Mouse (Mus musculus) thymus, adult 2 months (tissue): ENCODE measurements around the gene Rbl2. TPM values are rescaled to one million over a fixed set of nuclear protein-coding genes. Genes with fewer than 3 reads are reported as not detected.

Experiments
- DNase-seq: peaks from one replicate; pipeline ENCODE4 v3.0.0; 2021
- H3K27ac ChIP-seq: fragments of 200-500 bp; 2 replicates; pipeline ENCODE4 v1.5.1; 2012; ENCODE audit warnings: low read length, control low read depth; ENCODE audit not compliant: control insufficient read depth, insufficient read depth
- H3K27me3 ChIP-seq: fragments of 200-500 bp; 2 replicates; pipeline ENCODE4 v1.6.1; 2012; ENCODE audit warnings: mild to moderate bottlenecking, low read length, moderate library complexity, mixed read lengths; ENCODE audit not compliant: control insufficient read depth, insufficient read depth
- H3K36me3 ChIP-seq: fragments of 200-500 bp; 2 replicates; pipeline ENCODE4 v1.6.1; 2012; ENCODE audit warnings: mild to moderate bottlenecking, low read length, moderate library complexity; ENCODE audit not compliant: control insufficient read depth, insufficient read depth
- H3K4me1 ChIP-seq: fragments of 200-500 bp; replicated peaks from 2 replicates; pipeline ENCODE4 v1.6.1; 2012; ENCODE audit warnings: low read length; ENCODE audit not compliant: control insufficient read depth, insufficient read depth
- H3K4me3 ChIP-seq: fragments of 200-500 bp; 2 replicates; pipeline ENCODE4 v1.5.1; 2012; ENCODE audit warnings: mild to moderate bottlenecking, low read length, control low read depth, moderate library complexity; ENCODE audit not compliant: control insufficient read depth, insufficient read depth
- CTCF ChIP-seq: fragments of 200-500 bp; IDR thresholded peaks from 2 replicates; pipeline ENCODE4 v1.5.1; 2012; ENCODE audit warnings: mild to moderate bottlenecking, control low read depth, low read length, moderate library complexity, borderline replicate concordance; ENCODE audit not compliant: control insufficient read depth, poor library complexity, insufficient read depth; ENCODE audit errors: extremely low read depth
- POLR2A ChIP-seq: fragments of 200-500 bp; IDR thresholded peaks from 2 replicates; pipeline ENCODE4 v1.6.1; 2012; ENCODE audit warnings: mild to moderate bottlenecking, low read length, control low read depth, moderate library complexity; ENCODE audit not compliant: control insufficient read depth, poor library complexity, insufficient read depth; ENCODE audit errors: extremely low read depth
- WGBS: fragments of 180-500 bp; shearing (Covaris S2); methylation state at CpG from one replicate; pipeline ENCODE4 v1.1.7; 2018; 5-methylcytosine and 5-hydroxymethylcytosine counted together
- polyA plus RNA-seq: library from polyadenylated mRNA; depleted of rRNA; stranded (reverse); fragments of >200 nt; gene quantifications from 2 replicates; pipeline ENCODE4 v1.2.3, GENCODE M21; 2012

Rbl2 gene
- polyA plus RNA-seq, 1 experiment = 51.6 TPM

- DNase-seq = no peak
- no peak for TF ChIP-seq CTCF
- TF ChIP-seq POLR2A = no peak
- H3K4me1 ChIP-seq = 0 out of 2 replicates have a peak, but pooled peaks cover under 1% of the 10 kb centered on the region
- 83% methylated on average over 3 of the region's 3 CpGs for WGBS
- H3K27ac ChIP-seq = no peak overlapping the region
- H3K27me3 ChIP-seq = no peaks in the 10 kb centered on the region
- no peaks in the 10 kb centered on the region for H3K36me3 ChIP-seq
- H3K4me3 ChIP-seq = no peak overlapping the region
Observed at GRCm38 (mm10) chr8:91153831-91154230, 84.0 kb downstream of the Rbl2 start.

GRCm38 (mm10) chr8:91154564-91154963 is 84.7 kb downstream of the Rbl2 start:
- WGBS = 73% methylated on average over 6 of the region's 6 CpGs
- no peak overlapping the region for H3K4me3 ChIP-seq
- no peak for DNase-seq
- H3K27ac ChIP-seq = no peak overlapping the region
- TF ChIP-seq CTCF (peak; percentile 31; the same call in 1 of the 2 replicates), POLR2A (no peak)
- H3K36me3 ChIP-seq = no peaks in the 10 kb centered on the region
- H3K27me3 ChIP-seq = no peaks in the 10 kb centered on the region
- peaks cover 7% of the 10 kb centered on the region for H3K4me1 ChIP-seq

- Histone ChIP-seq H3K27me3 (no peaks in the 10 kb centered on the region), H3K4me3 (no peak overlapping the region), H3K4me1 (peaks cover 18% of the 10 kb centered on the region), H3K36me3 (no peaks in the 10 kb centered on the region), H3K27ac (no peak overlapping the region)
- TF ChIP-seq POLR2A (no peak), CTCF (no peak)
- DNase-seq = no peak
- WGBS = 96% methylated on average over 10 of the region's 10 CpGs
Observed at GRCm38 (mm10) chr8:91158617-91159016, 88.8 kb downstream of the Rbl2 start.

GRCm38 (mm10) chr8:91159959-91160800 is 90.3 kb downstream of the Rbl2 start:
- DNase-seq = peak; percentile 50

GRCm38 (mm10) chr8:91170152-91170551 is 100.3 kb downstream of the Rbl2 start:
- Histone ChIP-seq H3K4me3 (no peak overlapping the region), H3K4me1 (no peaks in the 10 kb centered on the region), H3K27ac (no peak overlapping the region), H3K27me3 (no peaks in the 10 kb centered on the region; the same call in 1 of the 2 replicates), H3K36me3 (no peaks in the 10 kb centered on the region)
- DNase-seq = no peak
- 90% methylated on average over 6 of the region's 6 CpGs for WGBS
- TF ChIP-seq CTCF = no peak
- TF ChIP-seq POLR2A = no peak

More at GRCm38 (mm10) chr8:91159959-91160800, 90.3 kb downstream of the Rbl2 start:
- 0 out of 2 replicates have a peak, but pooled peaks have one; percentile 11 for TF ChIP-seq POLR2A
- TF ChIP-seq CTCF = no peak
- Histone ChIP-seq H3K4me1 (peaks cover 18% of the 10 kb centered on the region), H3K4me3 (peak overlapping the region; percentile 3; the same call in 1 of the 2 replicates), H3K27ac (peak overlapping the region; percentile 81), H3K27me3 (no peaks in the 10 kb centered on the region), H3K36me3 (no peaks in the 10 kb centered on the region)
- 10% methylated on average over 15 of the region's 15 CpGs for WGBS

GRCm38 (mm10) chr8:91170914-91171313 is 101.1 kb downstream of the Rbl2 start:
- no peak for TF ChIP-seq CTCF
- TF ChIP-seq POLR2A = no peak
- Histone ChIP-seq H3K4me3 (no peak overlapping the region), H3K4me1 (no peaks in the 10 kb centered on the region), H3K36me3 (no peaks in the 10 kb centered on the region), H3K27me3 (no peaks in the 10 kb centered on the region; the same call in 1 of the 2 replicates), H3K27ac (no peak overlapping the region)
- 95% methylated on average over 14 of the region's 14 CpGs for WGBS
- no peak for DNase-seq
